Mouse (Mus musculus) fibroblast of lung, adult 2 months (primary cell): ENCODE measurements around the gene Dhfr.
"Not testable (repeated sequence)": the region's sequence is repeated elsewhere in the genome, so short reads cannot be mapped to it uniquely, and the experiment has no call there.

ENCODE experiments used
- DNase-seq: peaks from one replicate; pipeline ENCODE4 v3.0.0-alpha.2; 2011; ENCODE audit warnings: low read depth

Dhfr gene

DNA sequence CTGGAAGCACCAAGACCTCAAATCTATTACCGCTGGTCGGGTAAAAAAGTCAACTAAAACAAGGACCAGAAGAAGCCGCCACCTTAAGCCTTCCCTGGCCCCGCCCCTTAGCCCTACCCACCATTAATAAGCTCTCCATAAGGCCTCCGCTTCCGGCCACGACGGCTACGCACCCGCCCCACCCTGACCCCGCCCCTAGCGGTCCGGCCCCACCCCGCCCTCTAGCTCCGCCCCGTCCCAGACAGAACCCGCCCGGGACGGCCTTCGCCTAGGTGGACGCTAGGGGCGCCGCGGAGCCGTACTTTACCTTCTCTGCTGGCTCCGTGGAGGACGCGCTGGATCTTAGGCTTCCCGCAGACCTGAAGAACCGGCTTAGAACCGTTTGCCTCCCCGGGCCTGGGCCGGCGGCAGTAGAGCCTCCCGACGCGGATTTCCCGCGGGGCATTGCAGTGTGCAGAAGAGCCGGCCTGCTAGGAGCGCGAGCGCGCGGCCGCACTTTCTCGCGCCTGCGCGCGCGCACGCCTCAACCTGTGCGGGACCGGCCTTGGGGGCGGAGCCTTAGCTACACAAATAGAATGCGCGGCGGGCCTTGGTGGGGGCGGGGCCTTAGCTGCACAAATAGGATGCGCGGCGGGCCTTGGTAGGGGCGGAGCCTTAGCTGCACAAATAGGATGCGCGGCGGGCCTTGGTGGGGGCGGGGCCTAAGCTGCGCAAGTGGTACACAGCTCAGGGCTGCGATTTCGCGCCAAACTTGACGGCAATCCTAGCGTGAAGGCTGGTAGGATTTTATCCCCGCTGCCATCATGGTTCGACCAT, at the start of gene Dhfr, which contains the start of gene Msh3:
TSS of gene Dhfr (plus strand) at position 271 of the 816 bp plus-strand sequence.
TSS of gene Msh3 (minus strand) at position 548 of the 816 bp plus-strand sequence.
- peak; percentile 91 for DNase-seq

DNA sequence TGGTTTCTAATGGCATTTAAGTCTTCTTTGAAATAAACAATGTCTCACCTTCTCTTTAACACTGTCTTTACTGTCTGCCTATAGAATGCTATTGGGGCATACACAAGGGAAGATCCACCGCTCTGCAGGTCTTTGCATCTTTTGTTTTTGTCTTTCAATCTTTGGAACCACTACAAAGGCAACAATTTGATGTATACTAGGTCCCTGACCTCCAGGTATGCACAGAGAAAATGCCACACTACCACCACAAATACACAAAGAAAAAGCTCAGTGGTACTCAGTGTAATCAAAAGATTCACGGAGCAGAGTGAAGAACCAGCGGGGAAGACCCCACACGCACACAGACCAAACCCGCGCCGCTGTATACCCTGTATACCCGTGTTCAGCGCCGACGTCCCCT, 48.8 kb upstream of the Dhfr start, which contains the start of gene Gm20379:
TSS of gene Gm20379 (plus strand) at position 301 of the 400 bp plus-strand sequence.
- no peak for DNase-seq

DNA sequence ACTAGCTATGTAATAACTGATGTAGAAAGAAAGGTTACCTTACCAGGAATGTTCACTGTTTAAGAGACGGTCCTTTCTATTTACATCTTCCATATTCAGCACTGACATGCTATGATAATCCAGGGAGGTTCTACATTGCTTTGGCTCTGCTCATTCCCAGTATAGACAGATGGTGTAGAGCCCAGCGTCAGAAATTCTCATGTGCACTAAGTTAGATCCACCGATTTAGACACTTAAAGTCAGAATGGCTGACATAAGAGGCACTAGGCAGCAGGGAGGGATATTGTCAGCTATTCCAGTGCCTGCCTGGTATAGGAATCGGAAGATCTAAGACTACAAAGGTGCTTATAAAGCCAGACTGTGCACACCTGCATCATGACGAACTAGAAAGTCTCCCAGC, 39.9 kb upstream of the Dhfr start:
- no peak for DNase-seq

DNA sequence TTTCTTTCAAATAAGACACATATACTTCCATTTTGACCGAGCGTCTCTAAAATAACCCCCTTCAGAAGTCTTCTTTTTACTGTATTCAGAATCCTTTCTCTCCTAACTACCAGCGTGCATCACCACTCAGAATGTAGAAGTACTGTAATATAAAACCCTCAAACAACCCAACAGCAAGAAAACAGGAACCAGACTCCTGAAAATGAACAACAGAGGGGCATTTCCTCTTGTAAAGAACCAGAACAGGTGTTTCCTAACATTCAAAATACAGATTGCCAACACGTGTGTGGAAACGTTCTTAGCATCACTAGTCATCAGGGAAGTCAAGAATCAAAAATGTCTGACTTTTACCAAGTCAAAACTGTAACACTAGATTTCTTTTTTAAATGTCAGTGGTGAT, 33.8 kb upstream of the Dhfr start:
- no peak for DNase-seq

- peak; percentile 21 for DNase-seq
Observed at GRCm38 (mm10) chr13:92326030-92326429, 28.5 kb upstream of the Dhfr start.

DNA sequence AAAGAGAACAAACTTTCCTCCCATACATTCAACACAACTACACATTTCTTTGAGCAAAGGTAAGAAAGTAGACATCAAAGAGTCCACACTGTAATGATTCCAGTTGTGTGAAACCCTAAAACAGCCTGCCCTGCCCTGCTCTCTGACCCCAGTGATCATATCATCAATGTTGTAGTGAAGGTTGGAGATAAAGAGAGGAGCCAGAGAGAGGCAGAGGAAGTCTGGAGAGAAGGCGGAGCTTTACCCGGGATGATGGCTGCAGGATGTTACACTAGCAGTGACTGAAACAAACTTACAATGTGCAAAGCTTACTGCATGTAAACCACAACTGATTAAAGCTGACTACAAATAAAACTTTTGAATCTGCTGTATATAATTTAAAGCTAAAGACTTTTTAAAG, 26.5 kb upstream of the Dhfr start:
- no peak for DNase-seq

GRCm38 (mm10) chr13:92330621-92331020, 23.9 kb upstream of the Dhfr start:
- no peak for DNase-seq

GRCm38 (mm10) chr13:92332103-92332879, 22.2 kb upstream of the Dhfr start:
- DNase-seq: no peak

DNA sequence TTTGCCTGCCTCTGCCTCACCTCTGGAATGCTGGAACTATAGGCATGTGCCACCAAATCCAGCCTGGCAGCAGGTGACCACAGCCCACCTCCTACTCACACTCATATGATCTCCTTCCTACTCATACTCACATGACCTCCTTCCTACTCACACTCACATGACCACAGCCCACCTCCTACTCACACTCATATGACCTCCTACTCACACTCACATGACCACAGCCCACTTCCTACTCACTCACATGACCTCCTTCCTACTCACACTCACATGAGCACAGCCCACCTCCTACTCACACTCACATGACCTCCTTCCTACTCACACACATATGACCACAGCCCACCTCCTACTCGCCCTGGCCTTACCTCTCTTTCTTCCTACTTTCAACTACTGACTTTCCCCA, 17.7 kb upstream of the Dhfr start:
- no peak for DNase-seq

GRCm38 (mm10) chr13:92337773-92338462, 16.6 kb upstream of the Dhfr start:
- DNase-seq: no peak

DNA sequence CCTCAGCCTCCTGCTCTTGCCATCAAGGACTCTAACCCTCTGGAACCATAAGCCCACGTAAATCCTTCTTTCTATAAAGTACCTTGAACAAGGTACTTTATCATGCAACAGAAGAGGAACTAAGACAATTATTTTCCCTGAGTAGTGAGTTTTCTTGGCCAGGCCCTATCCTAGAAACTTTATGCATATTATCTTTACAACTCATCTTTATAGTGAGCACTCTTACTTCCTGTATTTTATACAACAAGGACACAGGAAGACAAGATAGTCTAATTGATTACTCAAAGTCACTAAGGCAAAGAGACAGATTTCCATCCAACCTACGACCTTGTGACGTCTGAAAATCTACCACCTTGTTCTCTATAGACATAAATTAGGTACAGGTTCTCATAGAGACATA, 14.7 kb upstream of the Dhfr start:
- DNase-seq: no peak

GRCm38 (mm10) chr13:92344033-92344432, 10.5 kb upstream of the Dhfr start:
- DNase-seq: no peak

DNA sequence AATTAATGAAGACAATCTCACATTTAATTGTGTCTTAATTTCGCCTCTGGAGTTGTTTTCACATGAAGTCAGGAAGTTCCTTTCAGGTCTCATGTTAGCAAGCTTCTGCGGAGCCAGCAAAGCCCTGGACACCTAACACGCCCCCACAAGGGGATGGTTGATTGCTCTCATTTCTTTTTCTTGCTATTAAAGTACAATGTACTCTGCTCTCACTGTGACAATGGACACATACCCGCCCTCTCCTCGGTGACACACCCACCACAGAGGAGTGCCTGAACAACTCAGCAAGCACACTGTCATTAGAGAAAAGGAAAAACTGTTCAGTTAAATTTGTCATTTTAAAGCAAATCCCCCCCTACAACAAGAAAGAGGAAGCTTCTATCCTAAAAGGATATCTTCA, 8.2 kb upstream of the Dhfr start:
- no peak for DNase-seq

GRCm38 (mm10) chr13:92351100-92351499, 3.4 kb upstream of the Dhfr start:
- DNase-seq: no peak

- peak; percentile 24 for DNase-seq
Observed at GRCm38 (mm10) chr13:92353956-92354355, 570 bp upstream of the Dhfr start.

DNA sequence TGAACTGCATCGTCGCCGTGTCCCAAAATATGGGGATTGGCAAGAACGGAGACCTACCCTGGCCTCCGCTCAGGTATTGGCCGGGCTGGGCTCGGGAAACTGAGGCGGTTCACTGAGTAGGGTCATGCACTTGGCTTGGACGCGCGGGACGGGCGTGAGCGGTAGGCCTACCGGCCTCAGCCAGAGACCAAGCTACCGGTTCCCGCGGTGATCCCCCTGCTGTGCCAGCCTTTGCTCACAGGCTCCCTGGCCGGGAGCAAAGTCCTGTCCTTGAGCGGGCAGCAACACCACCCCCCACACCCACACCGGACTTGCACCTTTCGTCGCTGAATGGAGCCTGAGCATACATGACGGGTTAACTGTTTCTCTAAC, 732 bp downstream of the Dhfr start:
- no peak for DNase-seq

GRCm38 (mm10) chr13:92356376-92356775, 1.9 kb downstream of the Dhfr start:
- DNase-seq: no peak

GRCm38 (mm10) chr13:92357644-92358043, 3.1 kb downstream of the Dhfr start:
- DNase-seq: peak; percentile 2

- DNase-seq: no peak
Observed at GRCm38 (mm10) chr13:92361609-92362008, 7.1 kb downstream of the Dhfr start.

DNA sequence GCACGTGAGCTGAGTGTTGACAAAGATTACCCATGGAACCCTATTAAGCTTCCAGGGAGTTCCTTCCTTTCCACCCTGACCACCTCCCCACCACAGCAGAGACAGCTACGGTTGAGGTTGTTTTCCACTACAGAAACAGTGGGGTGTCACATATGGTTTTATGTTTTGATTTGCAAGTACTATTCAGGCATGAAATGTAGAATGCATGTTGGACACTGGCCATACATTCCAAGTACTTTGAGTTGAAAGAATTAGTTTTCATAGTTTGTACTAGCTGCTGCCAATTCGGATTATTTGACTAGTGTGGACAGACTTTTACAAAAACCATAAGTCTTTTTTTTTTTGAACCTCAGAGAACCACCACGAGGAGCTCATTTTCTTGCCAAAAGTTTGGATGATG, 10.8 kb downstream of the Dhfr start:
- no peak for DNase-seq

- DNase-seq: no peak
Observed at GRCm38 (mm10) chr13:92370811-92371210, 16.3 kb downstream of the Dhfr start.

DNA sequence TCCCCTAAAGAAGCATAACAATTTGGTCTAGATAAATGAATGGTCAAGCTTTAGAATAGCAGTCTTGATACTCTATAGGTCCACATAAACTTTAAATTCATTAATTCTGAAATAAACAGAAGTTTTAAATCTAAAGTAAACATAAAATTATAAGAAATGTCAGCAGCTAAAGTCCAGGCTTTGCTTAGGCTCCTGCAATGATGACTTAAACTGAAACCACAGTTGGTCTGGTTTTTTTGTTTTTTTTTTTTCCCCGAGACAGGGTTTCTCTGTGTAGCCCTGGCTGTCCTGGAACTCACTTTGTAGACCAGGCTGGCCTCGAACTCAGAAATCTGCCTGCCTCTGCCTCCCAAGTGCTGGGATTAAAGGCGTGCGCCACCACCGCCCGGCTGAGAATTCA, 16.9 kb downstream of the Dhfr start:
- not testable (repeated sequence) for DNase-seq

GRCm38 (mm10) chr13:92387367-92387766, 32.8 kb downstream of the Dhfr start:
- DNase-seq: no peak
